Mouse (Mus musculus) left cerebral cortex, postnatal 10 days (tissue): ENCODE measurements around the gene Cblb. TPM values are rescaled to one million over a fixed set of nuclear protein-coding genes. Genes with fewer than 3 reads are reported as not detected.

Source experiments
- DNase-seq, 2 experiments: peaks; one replicate each; pipeline ENCODE4 v3.0.0; 2021 to 2022; ENCODE audit warnings: low spot score in 2 of 2, mixed read lengths in 1 of 2; ENCODE audit errors: extremely low spot score in 1 of 2
- intact Hi-C: fragments of 180-260 bp; cut with DNase I; formaldehyde crosslinking; loops from one replicate; pipeline ENCODE4 v1.15.1; 2025
- total RNA-seq, 2 experiments: library from RNA; stranded (reverse); gene quantifications; 2 replicates each; pipeline ENCODE4 v1.2.3; 2021

Gene Cblb
- total RNA-seq, 2 experiments from 2014 or later: 22.4 to 25.5 TPM

DNA sequence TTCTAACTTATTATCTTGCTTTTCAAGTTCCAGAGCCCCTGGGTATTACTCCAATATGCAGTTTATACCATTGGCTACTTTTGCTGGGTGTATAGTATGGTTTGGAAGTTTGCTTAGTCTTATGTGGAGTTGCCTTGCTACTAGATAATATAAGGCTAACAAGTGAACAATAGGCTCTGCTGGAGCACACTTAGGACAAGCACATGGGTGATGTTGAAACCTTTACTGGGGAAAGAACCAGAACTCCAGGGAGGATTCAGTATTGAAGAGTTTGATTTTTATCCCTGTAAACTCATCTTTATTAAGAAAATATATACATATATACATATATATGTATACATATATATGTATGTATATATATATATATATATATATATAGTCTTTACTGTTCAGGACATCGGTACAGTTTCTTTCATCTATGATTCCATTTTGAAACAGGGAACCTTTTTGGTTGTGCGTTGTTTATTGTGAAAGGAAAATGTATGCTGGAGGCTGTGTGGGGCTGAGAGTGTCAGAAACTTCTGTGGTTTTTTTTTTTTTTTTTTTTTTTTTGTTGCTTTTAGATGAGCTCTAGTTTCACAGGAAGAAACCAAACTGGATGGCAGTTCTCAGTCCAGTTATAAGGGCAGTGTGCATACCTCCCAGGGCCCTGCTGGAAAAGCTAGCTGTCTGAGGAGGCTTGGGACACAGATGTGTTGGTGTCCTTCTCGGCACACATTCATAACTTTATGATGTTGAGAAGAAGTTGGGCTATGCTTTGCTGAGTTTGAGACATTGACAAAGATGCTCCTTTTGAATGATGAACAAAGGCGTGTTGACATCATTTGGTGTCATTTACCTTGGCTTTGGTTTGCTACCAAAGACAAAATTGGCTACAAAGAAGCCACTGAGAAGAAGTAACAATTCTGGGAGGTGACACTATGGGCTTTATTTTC, 2.6 kb downstream of the Cblb start:
- no peak for DNase-seq
- intact Hi-C loops: loop anchor here (5.0 kb wide), 2 partner anchors 99 to 149 kb away; no protein-coding TSS in a partner anchor

DNA sequence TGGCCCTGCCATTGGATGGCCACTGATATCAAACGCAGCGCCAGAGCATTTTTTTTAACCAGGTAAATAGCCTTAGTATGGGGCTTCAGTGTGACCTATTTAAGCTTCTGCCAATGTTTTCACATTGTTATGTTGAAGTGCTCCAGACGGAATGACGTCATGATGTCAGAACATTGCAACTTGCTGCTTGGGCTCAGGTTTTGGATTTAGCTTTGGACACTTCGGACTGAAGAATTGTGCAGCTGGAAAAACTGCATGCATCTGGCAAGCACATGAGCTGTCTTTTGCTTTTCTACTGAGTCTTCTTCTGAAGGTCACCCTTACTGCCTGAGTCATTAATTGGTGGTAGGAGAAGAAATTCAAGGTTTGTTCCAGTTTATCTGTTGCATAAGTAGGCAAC, 3.3 kb downstream of the Cblb start:
- intact Hi-C loops: loop anchor here (5.0 kb wide), 2 partner anchors 98 to 148 kb away; no protein-coding TSS in a partner anchor
- no peak for DNase-seq

DNA sequence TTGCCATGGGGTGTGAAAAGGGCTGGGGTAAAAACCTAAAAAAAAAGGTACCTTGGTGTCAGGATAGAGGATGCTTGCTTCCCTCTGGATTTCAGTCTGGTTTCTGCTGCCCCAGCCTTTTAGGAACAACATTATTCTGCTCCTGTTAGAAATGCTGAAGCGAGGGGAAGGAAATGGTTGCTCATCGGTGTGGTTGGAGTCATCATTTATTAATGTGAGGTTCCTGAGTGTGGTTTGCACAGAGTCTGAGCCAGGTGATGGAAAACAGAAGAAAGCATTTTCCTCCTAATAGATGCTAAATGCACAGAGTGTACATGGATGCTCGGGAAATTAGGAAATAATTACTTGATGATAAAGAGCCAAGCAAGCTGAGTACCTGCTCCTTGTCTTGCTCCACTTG, 5.3 kb downstream of the Cblb start:
- intact Hi-C loops: no loop called here
- no peak for DNase-seq

DNA sequence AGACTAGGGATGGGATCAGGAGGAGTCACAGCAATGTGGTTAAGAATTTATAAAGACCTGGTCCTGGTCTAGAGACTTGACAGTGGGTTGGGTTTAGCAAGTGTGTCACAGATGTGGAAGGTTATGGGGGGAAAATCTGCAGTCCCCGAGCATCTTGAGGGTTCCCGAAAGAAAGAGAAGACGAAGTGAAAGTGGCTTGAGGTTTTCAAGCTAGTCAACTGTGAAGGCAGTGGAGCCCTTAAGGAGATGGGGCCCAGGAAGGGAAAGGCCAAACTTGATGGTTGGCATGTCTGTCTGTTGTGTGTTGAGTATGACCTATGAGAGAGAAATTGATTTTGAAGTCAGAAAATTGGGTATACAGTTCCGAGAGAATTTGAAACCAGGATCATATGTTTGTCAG, 7.3 kb downstream of the Cblb start:
- intact Hi-C loops: no loop called here
- no peak for DNase-seq

DNA sequence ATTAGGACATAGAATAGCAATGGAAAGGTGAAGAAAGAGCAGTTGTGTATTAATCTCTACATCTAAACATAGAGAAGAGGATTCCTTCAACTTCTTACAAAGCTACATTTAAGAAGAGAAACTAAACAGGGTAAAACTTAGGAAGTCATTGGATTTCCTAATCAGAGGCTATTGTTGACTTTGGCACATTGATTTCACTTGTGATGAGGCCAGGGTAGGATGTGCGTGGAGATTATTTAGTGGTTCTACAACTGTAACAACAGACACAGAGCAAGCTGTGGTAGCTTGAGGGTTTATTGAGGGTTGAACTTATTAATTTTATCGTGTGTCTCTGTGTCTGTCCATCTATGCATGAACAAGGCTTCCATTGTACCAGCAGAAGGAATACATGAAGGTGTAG, 7.8 kb downstream of the Cblb start:
- intact Hi-C loops: no loop called here
- DNase-seq: no peak

DNA sequence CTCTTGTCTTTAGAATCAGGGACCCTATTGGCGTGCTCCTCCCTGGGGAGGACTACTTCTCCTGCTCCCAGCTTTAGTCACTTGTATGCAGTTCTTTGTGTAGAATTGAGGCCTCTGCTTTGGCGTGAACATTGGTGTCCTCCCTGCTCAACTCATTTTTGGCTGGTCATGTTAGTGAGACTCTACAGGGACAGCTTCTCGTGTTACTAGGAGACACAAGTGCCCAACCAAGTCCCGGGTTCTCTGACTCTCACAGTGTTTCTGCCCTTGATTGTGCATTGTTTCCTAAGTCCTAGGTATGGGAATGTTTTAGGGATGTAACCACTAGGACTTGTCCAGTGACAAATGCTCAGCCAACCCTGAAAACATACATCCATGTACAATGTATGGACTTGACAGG, 9.9 kb downstream of the Cblb start:
- DNase-seq: no peak
- intact Hi-C loops: no loop called here

DNA sequence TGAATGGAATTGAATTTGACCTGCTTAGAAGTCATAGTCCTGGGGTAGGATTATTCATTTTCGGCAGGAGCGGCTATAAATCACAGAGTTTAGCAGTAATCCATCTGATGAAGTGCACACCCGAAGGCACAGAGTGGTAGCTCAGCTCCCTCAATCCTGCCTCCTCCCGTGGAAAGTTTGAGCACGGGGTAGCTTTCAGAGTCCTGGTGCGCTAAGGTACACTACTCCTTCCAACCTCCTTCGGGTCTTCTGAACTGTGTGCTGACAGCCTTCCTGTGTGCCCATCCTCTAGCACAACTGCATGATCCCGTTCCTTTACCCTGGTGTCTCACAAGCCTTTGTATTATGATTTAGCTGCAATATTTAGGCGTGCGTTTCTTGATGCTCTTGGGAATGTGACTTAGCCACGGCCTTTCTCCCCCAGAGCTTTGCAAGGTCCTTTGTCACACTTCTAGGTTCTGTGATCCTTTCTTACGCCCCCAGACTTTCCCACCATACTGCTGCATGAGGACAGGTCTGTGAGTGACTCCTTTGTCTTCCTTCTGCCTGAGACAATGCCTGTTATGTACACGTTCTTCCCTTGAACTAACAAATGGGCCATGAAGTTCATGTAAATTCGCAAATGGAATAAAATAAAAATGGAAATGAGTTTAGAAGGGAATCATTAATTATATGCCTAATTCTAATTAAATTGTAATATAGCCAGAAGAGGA, 11.8 kb downstream of the Cblb start:
- intact Hi-C loops: no loop called here
- DNase-seq: no peak

DNA sequence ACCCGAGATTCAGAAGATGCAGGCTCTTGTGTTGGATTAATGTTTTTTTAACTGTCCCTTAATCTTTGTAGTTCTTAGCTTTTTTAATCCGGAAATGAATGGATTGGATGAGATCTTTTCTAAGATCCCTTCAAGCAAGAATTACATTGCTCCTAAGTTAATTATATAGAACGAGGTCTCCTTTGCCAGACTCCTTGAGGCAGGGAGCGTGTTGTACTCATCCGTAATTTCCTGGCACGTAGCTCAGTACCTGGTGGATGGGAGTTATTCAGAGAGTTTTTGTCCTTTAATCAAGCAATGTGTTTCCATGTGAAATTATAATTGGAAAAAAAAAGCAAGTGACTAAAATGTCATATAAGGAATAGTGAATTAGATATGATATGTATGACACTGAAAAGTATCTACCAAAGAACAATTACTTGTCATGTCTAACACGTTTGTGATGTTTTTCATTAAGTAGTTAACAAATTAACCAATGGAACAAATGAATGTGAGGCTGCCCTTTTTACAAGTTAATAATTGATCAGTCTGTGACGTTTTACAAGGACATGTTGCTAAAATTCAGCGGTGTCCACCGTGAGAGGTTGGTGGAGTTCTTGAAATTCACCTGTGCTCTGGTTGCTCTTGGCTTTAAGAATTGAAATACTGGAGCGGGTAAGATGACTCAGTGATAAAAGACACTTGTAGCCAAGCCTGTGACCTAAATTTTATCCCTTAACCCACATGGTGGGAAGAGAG, 12.5 kb downstream of the Cblb start:
- no peak for DNase-seq
- intact Hi-C loops: no loop called here

DNA sequence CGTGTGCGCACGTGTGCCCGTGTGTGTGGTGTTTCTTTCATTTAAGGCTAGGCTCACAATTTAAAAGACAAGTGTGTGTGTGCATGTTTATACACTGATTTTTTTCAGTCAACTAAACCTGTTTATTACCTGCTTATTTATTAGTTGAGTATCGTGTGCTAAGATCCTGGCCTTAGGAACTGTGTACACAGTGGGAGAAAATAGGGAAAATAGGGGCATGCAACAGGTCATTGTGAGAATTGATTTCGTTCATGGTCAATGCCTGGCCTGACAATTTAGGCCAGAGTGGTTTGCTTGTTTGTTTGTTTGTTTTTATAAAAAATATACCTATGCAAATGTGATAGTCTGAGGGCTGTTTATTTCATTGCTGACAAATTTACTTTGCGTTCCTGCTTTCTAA, 13.5 kb downstream of the Cblb start:
- no peak for DNase-seq
- intact Hi-C loops: no loop called here

DNA sequence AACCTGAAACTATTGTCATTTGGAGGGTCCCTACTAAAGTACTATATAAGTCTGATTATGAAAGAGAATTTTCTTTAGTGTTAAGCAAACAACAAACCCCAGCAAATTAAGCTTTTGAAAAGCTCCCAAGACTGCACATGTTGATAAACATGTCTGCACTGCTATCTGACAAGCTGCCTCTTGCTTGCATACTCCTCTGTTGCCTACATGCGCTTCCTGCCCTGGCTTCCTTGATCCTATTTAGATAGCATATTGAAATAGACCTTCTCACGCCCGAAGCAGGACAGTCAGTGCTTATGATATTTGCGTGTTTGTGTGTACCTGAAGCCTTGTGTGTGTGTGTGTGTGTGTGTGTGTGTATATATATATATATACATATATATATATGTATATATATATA, 14.0 kb downstream of the Cblb start:
- no peak for DNase-seq
- intact Hi-C loops: no loop called here

DNA sequence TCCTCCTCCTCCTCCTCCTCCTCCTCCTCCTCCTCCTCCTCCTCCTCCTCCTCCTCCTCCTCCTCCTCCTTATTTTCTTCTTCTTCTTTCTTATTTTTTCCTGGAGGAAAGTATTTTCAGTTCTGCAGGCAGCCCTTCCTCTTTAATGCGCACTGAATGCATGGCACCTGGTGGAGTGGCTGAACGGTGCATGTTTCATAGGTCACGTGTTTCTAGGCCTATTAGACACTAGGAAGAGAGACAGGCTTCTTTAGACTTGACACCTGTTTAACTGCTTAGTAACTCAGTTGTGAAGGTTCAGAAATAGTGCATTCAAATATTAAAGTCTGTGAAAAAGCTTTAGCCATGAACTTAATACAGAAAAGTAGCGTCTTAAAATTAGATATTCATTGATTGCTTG, 15.4 kb downstream of the Cblb start:
- intact Hi-C loops: no loop called here
- no peak for DNase-seq

DNA sequence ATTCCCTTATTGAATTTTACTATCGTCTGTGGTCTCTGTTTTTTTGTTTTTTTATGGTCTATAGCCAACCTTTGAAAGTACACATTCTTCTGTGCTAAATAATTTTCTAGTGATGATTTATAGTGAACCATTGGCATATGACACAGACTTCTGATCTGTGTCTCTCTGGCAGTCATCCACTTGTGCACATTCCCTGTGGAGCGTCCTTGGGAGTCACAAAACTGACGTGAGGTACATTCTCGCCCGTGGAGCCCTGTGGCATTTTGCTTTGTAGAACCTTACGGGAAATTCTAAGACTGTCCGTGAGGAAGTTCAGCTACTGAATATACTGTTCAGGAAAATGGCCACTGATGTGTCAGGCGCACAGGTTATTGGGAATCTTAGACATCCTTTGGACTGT, 20.1 kb downstream of the Cblb start:
- no peak for DNase-seq
- intact Hi-C loops: no loop called here

DNA sequence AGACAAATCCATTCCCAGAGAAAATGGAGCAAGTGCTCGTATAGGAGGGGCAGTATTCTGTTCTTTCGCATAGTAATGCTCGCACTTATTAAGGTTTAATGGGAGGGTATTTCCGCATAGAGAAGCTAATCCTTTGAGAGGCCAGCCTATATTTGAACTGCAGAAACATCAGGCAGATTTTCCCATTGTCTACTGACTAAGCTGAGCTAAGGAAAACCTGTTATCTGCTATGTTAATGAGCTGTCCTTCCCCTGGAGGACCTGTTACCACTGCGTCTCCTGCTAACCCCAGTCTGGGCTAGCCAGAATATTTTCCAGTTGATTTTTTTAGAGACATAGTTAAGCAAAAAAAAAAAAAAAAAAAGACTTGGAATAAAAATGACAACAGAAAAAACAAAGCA, 21.7 kb downstream of the Cblb start:
- DNase-seq: no peak
- intact Hi-C loops: no loop called here

DNA sequence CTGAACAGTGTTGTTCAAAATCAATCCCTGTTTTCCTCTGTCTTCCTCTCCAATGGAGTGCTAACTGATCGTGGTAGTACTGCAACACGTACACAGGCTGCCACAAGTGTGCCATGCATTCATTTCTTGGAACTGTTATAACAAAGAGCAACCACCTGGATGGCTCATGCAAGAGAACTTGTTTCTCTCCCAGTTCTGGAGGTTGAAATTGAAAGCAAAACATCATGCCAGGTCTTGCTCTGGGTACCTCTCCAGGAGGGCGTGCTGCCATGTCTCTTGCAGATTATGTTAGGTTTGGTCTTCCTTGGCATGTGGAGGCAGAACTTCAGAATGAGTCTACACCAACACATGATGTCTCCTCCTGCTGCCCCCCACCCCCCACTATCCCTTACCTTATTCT, 24.2 kb downstream of the Cblb start:
- intact Hi-C loops: no loop called here
- DNase-seq: no peak

DNA sequence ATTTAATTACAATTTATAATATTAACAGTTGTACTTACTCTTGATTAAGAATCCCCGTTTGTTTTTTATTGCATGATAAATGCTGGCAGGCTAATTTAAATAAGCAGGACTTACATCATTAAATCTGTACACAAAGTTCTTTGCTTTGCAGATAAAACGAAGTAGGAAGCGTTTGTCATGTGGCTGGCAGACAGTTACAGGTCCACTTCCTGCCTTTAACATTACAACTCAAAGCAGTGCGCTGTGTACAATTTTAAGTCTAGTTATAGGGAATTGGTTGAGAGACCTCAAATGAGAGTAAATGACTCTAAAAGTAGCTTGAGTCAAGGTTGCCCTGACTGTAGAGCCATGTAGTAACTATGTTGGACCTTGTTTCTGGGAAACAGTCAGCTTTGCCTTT, 25.1 kb downstream of the Cblb start:
- DNase-seq: no peak
- intact Hi-C loops: no loop called here

DNA sequence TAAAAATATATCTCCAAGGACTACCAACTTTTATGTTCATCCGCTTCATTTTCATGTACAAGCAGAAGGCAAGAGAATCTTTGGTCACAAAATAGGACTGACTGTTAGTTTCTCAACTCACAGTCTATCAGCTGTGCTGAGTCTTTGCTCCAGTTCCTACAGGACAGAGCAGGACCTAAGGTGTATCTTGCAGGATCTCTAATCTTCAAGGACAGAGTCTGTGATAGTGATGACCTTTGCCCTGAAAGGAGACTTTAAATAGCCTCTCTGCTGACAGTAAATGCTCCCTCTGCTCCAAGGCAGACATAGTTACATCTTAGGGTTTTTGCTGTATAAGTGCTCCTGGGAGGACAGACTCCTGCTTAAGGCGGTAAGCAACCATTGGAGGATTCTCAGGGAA, 26.3 kb downstream of the Cblb start:
- intact Hi-C loops: no loop called here
- DNase-seq: no peak

DNA sequence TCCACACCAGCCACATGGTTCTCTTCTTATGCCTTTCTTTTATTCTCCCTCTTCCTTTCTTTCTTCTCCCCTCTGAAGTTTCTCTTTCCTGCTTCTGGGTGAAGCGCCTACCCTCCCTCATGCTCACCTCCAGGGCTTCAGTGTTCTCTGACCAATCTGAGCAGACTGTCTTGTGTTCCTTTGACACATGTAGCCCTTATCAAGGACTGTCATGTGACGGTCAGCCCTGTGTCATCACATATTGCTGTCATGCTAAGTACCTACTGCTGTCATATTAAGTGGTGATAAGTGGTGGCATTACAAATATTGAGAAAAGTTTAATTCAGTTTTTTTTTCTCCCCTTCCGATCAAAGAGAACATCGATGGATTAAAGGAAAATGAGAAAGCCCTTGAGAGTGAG, 28.5 kb downstream of the Cblb start:
- intact Hi-C loops: no loop called here
- DNase-seq: no peak

DNA sequence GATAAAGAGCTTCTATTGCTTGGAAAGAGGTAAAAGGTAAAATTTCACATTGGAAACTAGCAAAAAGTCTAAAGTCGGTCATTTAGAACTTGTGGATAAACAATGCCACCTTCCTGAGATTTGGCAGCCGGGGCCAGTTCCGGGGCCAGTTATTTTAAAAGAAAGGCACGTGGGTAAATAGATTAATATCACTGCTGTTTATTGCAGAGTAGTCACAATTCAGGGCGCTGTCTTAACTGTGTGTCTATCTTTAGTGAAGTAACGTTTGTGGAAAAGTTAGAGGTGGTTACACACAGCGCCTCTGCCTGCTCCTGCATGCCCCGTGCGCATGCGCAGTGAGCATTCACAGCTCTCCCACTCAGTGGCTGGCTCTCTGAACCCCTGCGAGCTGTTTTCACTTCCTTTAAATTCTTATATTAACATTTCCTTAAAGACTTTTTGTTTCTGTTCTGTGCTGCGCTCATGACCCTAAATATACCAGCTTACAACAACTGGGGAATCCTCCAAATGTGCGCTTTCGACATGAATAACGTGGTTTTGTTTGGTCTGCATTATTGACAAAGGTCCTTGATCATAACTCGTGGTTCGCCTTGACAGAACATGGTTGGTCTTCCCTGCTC, 29.2 kb downstream of the Cblb start:
- peak in 1 of 2 experiments; percentile 52 for DNase-seq
- intact Hi-C loops: no loop called here

DNA sequence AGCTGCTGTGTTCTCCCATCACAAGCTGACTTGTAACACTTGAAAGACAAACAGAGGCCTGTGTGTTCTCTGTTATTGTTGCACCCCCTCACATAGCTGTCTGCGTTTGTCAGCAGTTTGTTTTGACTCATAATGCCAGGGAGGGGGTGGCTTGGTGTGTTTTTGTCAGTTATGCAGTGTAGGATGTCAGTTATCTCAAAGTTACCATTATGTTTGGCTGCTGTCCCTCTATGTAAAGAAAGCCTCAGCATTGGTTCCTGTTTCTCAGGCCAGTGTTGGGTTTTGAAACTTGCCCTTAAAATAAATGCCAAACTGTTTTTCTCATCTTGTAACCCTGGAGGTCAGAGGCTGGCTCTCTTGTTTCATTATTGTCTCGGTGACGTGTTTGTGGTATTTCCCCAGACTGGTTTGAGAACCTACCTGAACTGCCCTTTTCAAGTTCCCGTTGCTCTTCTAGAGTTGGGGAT, 30.0 kb downstream of the Cblb start:
- intact Hi-C loops: no loop called here
- no peak for DNase-seq
